Mouse (Mus musculus) E14TG2a.4 (cell line): ENCODE results near the gene Ggct.

Experiments used
- CTCF ChIP-seq: conservative IDR thresholded peaks from 2 replicates; pipeline ENCODE4 v1.5.1; 2014; ENCODE audit warnings: low read length
- POU5F1 ChIP-seq: IDR thresholded peaks from 2 replicates; pipeline ENCODE4 v1.6.1; 2014; ENCODE audit warnings: low read length, borderline replicate concordance

DNA sequence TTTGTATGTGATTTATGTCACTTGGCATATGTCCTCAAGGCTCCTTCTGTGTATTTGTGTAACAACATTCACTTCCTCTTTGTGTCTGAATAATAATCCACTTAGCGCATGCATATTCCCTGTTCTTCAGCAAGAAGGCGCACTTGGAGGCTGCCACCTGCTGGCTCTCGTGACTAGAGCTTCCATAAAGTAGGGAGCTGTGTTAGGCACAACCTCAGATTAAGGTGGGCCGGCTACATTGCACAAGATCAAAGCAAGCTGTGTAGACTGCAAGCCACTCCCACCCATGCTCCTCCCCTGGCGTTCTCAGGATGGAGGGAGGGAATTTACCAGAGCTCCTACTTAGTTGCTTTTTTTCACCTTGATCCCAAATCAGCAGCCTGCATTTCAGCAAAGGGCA, 23.5 kb upstream of the Ggct start:
- TF ChIP-seq CTCF (no peak), POU5F1 (no peak)
